Mouse (Mus musculus) stomach, embryonic 14.5 days (tissue): ENCODE data around the gene Gpat2. TPM values are rescaled to one million over a fixed set of nuclear protein-coding genes. Genes with fewer than 3 reads are reported as not detected.

ENCODE experiments used
- ATAC-seq: fragments of 200-750 bp; cut with Nextera tagmentation; 2 replicates; pipeline ENCODE4 v1.8.0; 2017; ENCODE audit warnings: low read depth, moderate TSS enrichment; ENCODE audit not compliant: insufficient number of reproducible peaks, insufficient read depth, low FRiP score
- H3K27ac ChIP-seq: fragments of 300-500 bp; sonication (generic); 2 replicates; pipeline ENCODE4 v1.5.1; 2014; ENCODE audit warnings: mild to moderate bottlenecking, low read length, moderate library complexity, mixed read lengths
- H3K27me3 ChIP-seq: fragments of 300-500 bp; sonication (generic); 2 replicates; pipeline ENCODE4 v1.6.1; 2014; ENCODE audit warnings: low read length, control low read depth, mixed read lengths; ENCODE audit not compliant: control insufficient read depth, insufficient read depth
- H3K36me3 ChIP-seq: fragments of 300-500 bp; sonication (generic); 2 replicates; pipeline ENCODE4 v1.6.1; 2014; ENCODE audit warnings: mild to moderate bottlenecking, control low read depth, low read length, moderate library complexity, mixed read lengths; ENCODE audit not compliant: control insufficient read depth, insufficient read depth
- H3K4me1 ChIP-seq: fragments of 300-500 bp; sonication (generic); 2 replicates; pipeline ENCODE4 v1.6.1; 2014; ENCODE audit warnings: low read length, control low read depth, mixed read lengths; ENCODE audit not compliant: control insufficient read depth, insufficient read depth
- H3K4me2 ChIP-seq: fragments of 300-500 bp; sonication (generic); replicated peaks from 2 replicates; pipeline ENCODE4 v1.6.1; 2014; ENCODE audit warnings: low read depth, low read length, control low read depth
- H3K4me3 ChIP-seq: fragments of 300-500 bp; sonication (generic); 2 replicates; pipeline ENCODE4 v1.5.1; 2014; ENCODE audit warnings: low read depth, low read length, control low read depth
- H3K9ac ChIP-seq: fragments of 300-500 bp; sonication (generic); replicated peaks from 2 replicates; pipeline ENCODE4 v1.6.1; 2014; ENCODE audit warnings: low read depth, mild to moderate bottlenecking, control low read depth, low read length, moderate library complexity, mixed read lengths
- H3K9me3 ChIP-seq: fragments of 300-500 bp; sonication (generic); 2 replicates; pipeline ENCODE4 v1.6.1; 2016; ENCODE audit warnings: low read depth, low read length, control low read depth; ENCODE audit not compliant: control insufficient read depth
- WGBS: fragments of 180-500 bp; shearing (Covaris S2); extraction: QIAGEN DNeasy Blood & Tissue Kit; methylation state at CpG from one replicate; pipeline ENCODE4 v1.1.7; 2014; 5-methylcytosine and 5-hydroxymethylcytosine counted together
- polyA plus RNA-seq: library from polyadenylated mRNA; unstranded; fragments of >200 nt; fragmentation: Nextera tagmentation; extraction: Ambion mirVana; gene quantifications from 2 replicates; pipeline ENCODE4 v1.2.1, GENCODE M21; 2014

The Gpat2 gene
- polyA plus RNA-seq, 1 experiment from 2014 or later, result not detected

DNA sequence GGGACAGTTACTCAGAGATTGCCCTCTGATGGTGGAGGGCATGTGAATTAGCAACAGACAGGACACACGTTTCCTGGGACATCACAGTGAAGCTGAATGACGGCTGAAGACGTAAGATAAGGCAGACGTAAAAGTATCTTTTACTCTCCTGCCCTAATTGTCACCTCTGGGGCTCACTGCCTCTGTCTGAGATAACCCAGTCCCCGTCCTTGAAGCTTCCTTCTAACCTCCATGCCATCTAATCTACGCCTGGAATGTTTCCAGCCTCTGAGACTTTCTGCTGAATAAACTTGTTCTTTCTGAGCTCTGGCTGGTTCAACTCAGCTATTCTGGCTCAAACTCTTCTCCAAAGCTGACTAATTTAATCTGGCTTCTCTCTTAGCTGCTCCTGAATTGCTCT, 26.7 kb downstream of the Gpat2 start:
- no peak overlapping the region for H3K9ac ChIP-seq
- ATAC-seq, result no peak
- H3K27ac ChIP-seq, result no peak overlapping the region
- WGBS, result 18% methylated on average over 6 of the region's 6 CpGs
- 0 out of 2 replicates have a peak, but pooled peaks cover 3% of the 10 kb centered on the region for H3K27me3 ChIP-seq
- no peaks in the 10 kb centered on the region for H3K36me3 ChIP-seq
- H3K4me1 ChIP-seq, result peaks cover 8% of the 10 kb centered on the region; the same call in 1 of the 2 replicates
- no peak overlapping the region for H3K4me3 ChIP-seq
- H3K9me3 ChIP-seq, result no peaks in the 10 kb centered on the region
- H3K4me2 ChIP-seq, result no peak overlapping the region

GRCm38 (mm10) chr2:127453141-127453540, 28.1 kb downstream of the Gpat2 start:
- H3K4me2 ChIP-seq, result no peak overlapping the region
- no peak overlapping the region for H3K27ac ChIP-seq
- H3K27me3 ChIP-seq, result 0 out of 2 replicates have a peak, but pooled peaks cover 3% of the 10 kb centered on the region
- WGBS, result 77% methylated on average over 9 of the region's 9 CpGs
- H3K4me1 ChIP-seq, result peaks cover 8% of the 10 kb centered on the region; the same call in 1 of the 2 replicates
- H3K9ac ChIP-seq, result no peak overlapping the region
- H3K4me3 ChIP-seq, result no peak overlapping the region
- no peaks in the 10 kb centered on the region for H3K36me3 ChIP-seq
- no peak for ATAC-seq
- H3K9me3 ChIP-seq, result no peaks in the 10 kb centered on the region

DNA sequence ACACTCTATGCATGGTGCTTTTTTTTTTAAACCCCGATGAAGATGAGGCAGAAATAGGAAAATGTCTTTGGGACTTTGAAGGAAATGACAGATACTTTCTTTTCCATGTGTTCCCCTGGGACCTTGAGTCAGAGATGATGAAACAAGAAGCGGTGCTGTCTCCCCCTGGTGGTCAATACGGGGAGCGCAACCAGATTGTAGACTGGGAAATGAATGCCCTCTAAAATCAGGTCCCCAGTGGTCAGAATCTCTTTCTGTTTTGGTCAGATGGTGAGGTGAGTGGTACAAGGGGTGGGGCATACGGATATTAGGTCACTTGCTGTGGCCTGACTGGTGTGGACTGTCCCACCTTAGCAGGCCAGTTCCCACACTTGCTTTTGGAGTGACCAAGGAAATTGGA, 28.8 kb downstream of the Gpat2 start:
- 8% methylated on average over 5 of the region's 5 CpGs for WGBS
- no peak overlapping the region for H3K9ac ChIP-seq
- no peak overlapping the region for H3K4me2 ChIP-seq
- H3K9me3 ChIP-seq, result no peaks in the 10 kb centered on the region
- no peaks in the 10 kb centered on the region for H3K36me3 ChIP-seq
- H3K4me3 ChIP-seq, result no peak overlapping the region
- 0 out of 2 replicates have a peak, but pooled peaks cover 3% of the 10 kb centered on the region for H3K27me3 ChIP-seq
- H3K4me1 ChIP-seq, result peaks cover 8% of the 10 kb centered on the region; the same call in 1 of the 2 replicates
- ATAC-seq, result no peak
- H3K27ac ChIP-seq, result no peak overlapping the region

GRCm38 (mm10) chr2:127459341-127459740, 34.3 kb downstream of the Gpat2 start:
- H3K4me3 ChIP-seq, result no peak overlapping the region
- no peak overlapping the region for H3K27ac ChIP-seq
- H3K36me3 ChIP-seq, result no peaks in the 10 kb centered on the region
- WGBS, result 75% methylated on average over 2 of the region's 2 CpGs
- no peak for ATAC-seq
- no peak overlapping the region for H3K4me2 ChIP-seq
- H3K4me1 ChIP-seq, result no peaks in the 10 kb centered on the region
- no peaks in the 10 kb centered on the region for H3K9me3 ChIP-seq
- no peaks in the 10 kb centered on the region for H3K27me3 ChIP-seq
- no peak overlapping the region for H3K9ac ChIP-seq

DNA sequence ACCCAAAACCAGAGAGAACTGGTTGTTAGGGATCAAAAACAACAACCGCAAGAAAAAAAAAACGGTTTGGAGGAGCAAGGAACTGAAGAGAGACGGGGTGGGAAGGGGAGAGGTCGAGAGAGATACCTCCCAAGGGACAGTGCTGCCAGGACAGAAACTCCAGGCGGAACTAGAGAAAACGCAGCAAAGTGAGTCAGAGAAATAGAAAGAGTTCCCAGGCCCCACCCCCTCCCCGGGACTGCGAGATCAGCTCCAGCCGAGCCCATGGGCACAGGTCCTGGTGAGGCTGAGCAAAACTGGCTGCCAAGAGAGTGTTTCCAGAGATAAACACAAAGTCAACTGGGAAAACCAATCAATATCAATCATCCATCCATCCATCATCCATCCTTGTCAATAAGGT, 36.4 kb downstream of the Gpat2 start:
- 39% methylated on average over 9 of the region's 9 CpGs for WGBS
- H3K27ac ChIP-seq, result no peak overlapping the region
- no peak for ATAC-seq
- H3K9ac ChIP-seq, result no peak overlapping the region
- H3K4me1 ChIP-seq, result no peaks in the 10 kb centered on the region
- no peak overlapping the region for H3K4me2 ChIP-seq
- H3K4me3 ChIP-seq, result no peak overlapping the region
- H3K9me3 ChIP-seq, result no peaks in the 10 kb centered on the region
- H3K36me3 ChIP-seq, result no peaks in the 10 kb centered on the region
- no peaks in the 10 kb centered on the region for H3K27me3 ChIP-seq

GRCm38 (mm10) chr2:127462314-127462713, 37.3 kb downstream of the Gpat2 start:
- Histone ChIP-seq H3K36me3 (no peaks in the 10 kb centered on the region), H3K4me2 (no peak overlapping the region), H3K9me3 (no peaks in the 10 kb centered on the region), H3K9ac (no peak overlapping the region), H3K4me3 (no peak overlapping the region), H3K27me3 (no peaks in the 10 kb centered on the region), H3K4me1 (no peaks in the 10 kb centered on the region), H3K27ac (no peak overlapping the region)
- ATAC-seq, result peak; percentile 39; the same call in 1 of the 2 replicates
- 7% methylated on average over 8 of the region's 8 CpGs for WGBS

GRCm38 (mm10) chr2:127470183-127470582, 45.2 kb downstream of the Gpat2 start:
- WGBS, result 83% methylated on average over 5 of the region's 5 CpGs
- no peak for ATAC-seq
- H3K27ac ChIP-seq, result no peak overlapping the region
- no peaks in the 10 kb centered on the region for H3K4me1 ChIP-seq
- no peaks in the 10 kb centered on the region for H3K36me3 ChIP-seq
- no peaks in the 10 kb centered on the region for H3K9me3 ChIP-seq
- no peak overlapping the region for H3K4me2 ChIP-seq
- no peak overlapping the region for H3K4me3 ChIP-seq
- H3K9ac ChIP-seq, result no peak overlapping the region
- no peaks in the 10 kb centered on the region for H3K27me3 ChIP-seq

DNA sequence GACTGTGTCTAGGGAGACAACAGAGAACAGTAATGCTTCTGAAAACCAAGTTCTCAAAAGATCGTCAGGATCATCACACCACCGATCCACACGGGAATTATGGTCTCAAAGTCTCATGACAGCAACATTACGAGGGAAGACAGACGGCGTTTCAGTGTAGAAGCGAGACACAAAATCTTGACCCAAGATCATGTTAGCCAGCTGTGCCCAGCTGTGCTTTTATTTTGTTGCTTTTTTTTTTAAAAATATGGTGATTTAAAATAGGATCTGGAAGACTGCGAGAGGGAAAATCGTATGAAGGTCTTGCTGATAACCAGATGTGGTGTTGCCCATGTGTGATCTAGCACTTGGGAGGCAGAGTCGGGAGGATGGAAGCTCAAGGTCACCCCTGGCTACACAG, 45.7 kb downstream of the Gpat2 start:
- H3K4me2 ChIP-seq, result no peak overlapping the region
- no peak overlapping the region for H3K9ac ChIP-seq
- no peaks in the 10 kb centered on the region for H3K27me3 ChIP-seq
- no peaks in the 10 kb centered on the region for H3K9me3 ChIP-seq
- 81% methylated on average over 10 of the region's 10 CpGs for WGBS
- no peak overlapping the region for H3K4me3 ChIP-seq
- H3K27ac ChIP-seq, result no peak overlapping the region
- no peak for ATAC-seq
- H3K4me1 ChIP-seq, result no peaks in the 10 kb centered on the region
- no peaks in the 10 kb centered on the region for H3K36me3 ChIP-seq

DNA sequence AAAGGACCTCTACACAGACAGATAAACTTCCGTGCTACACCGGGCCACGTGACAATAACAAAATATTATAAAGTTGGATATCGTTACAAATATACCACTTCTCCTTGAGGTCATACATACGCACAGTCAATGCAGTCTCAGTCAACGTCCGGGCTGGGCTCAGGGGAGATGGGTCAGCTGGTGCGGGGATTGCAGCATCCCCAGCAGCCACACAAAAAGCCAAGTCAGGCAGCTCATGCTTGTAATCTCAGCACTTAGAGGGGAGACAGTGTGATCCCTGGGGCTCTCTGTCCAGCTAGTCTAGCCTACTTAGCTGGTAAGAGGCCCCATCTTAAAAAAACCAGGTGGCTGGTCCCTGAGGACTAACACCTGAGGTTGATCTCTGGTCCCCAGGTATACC, 46.3 kb downstream of the Gpat2 start:
- Histone ChIP-seq H3K4me3 (no peak overlapping the region), H3K4me2 (no peak overlapping the region), H3K4me1 (no peaks in the 10 kb centered on the region), H3K36me3 (no peaks in the 10 kb centered on the region), H3K27ac (no peak overlapping the region), H3K9ac (no peak overlapping the region), H3K9me3 (no peaks in the 10 kb centered on the region), H3K27me3 (no peaks in the 10 kb centered on the region)
- no peak for ATAC-seq
- WGBS, result 85% methylated on average over 8 of the region's 8 CpGs
